Mouse (Mus musculus) bone marrow, adult 2 months (tissue): Measurements from ENCODE around the gene Hspb9.

ENCODE experiments used
- CTCF ChIP-seq: fragments of 200-500 bp; IDR thresholded peaks from 2 replicates; pipeline ENCODE4 v1.5.1; 2011; ENCODE audit warnings: low read length, control low read depth; ENCODE audit not compliant: control insufficient read depth, insufficient read depth
- POLR2A ChIP-seq: fragments of 200-500 bp; IDR thresholded peaks from 2 replicates; pipeline ENCODE4 v1.6.1; 2011; ENCODE audit warnings: low read depth, mild to moderate bottlenecking, control low read depth, low read length, borderline replicate concordance; ENCODE audit not compliant: control insufficient read depth

DNA sequence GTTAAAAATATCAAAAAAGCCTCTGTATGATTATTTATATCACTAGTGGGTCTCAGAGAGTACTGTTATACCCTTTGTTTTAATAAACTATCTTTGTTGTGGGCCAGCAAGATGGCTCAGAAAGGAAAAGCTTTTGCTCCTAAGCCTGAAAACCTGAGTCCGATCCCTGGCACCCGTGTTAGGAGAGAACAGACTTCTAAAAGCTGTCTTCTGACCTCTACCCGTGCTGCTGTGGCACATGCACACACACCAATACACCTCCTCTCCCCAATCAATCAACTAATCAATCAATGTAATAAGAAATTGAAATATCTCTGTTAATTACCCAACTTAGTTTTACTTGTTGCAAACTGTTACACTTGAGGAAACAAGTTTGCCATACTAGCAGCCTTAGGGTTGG, 12.9 kb upstream of the Hspb9 start:
- TF ChIP-seq CTCF (no peak), POLR2A (no peak)
